Mouse (Mus musculus): ENCODE measurements around the gene Atp23. TPM values are rescaled to one million over a fixed set of nuclear protein-coding genes. Genes with fewer than 3 reads are reported as not detected.

Atp23 gene
- polyA plus RNA-seq, 1 experiment from 2014 or later, result 10.3 TPM

- H3K36me3 ChIP-seq (ENCODE audit: control insufficient read depth, insufficient read depth, low read length), result no peaks in the 10 kb centered on the region
- peak overlapping the region; percentile 27 for H3K4me2 ChIP-seq (replicated peaks; ENCODE audit: low read depth)
- ATAC-seq (ENCODE audit: low FRiP score, low TSS enrichment), result peak; percentile 73
- peak overlapping the region; percentile 99 for H3K27ac ChIP-seq (replicated peaks)
- H3K27me3 ChIP-seq (ENCODE audit: control insufficient read depth, insufficient read depth, low read length), result no peaks in the 10 kb centered on the region
- H3K4me3 ChIP-seq (ENCODE audit: low read depth, low read length), result no peak overlapping the region
- H3K9me3 ChIP-seq (ENCODE audit: control insufficient read depth, low read length), result no peaks in the 10 kb centered on the region
- peak; percentile 78 for DNase-seq (ENCODE audit: low spot score)
- 21% methylated on average over 15 of the region's 15 CpGs for WGBS
- H3K9ac ChIP-seq (ENCODE audit: low read length), result peak overlapping the region; percentile 55
- TF ChIP-seq CTCF (IDR thresholded peaks at IDR 0.05; ENCODE audit: low read depth), result no peak
- TF ChIP-seq EP300 (optimal IDR thresholded peaks at IDR 0.05), result no peak
- peaks cover 38% of the 10 kb centered on the region for H3K4me1 ChIP-seq (replicated peaks; ENCODE audit: control insufficient read depth, insufficient read depth)
Measured at GRCm38 (mm10) chr10:126930270-126931121, 29.3 kb upstream of the Atp23 start.

DNA sequence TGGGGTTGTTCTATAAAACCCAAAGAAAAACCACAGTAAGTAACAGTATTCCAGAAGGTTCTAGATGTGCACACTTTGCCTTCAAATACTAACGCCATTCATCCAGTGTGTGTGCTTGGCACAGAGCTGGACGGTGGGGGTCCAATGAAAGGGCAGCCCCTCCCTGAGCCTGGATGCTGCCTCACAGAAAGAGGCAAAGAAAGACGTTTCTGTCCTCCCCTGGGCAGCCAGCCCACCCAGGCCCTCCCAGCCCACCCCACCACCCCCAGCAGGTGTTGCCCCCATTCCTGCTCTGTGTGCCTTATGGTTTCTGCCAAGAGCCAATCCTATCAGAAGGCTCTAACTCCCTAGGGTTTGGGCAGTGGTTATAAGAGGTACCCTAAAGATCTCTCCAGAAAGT, 28.4 kb upstream of the Atp23 start:
- Histone ChIP-seq H3K9me3 (ENCODE audit: control insufficient read depth, low read length) (no peaks in the 10 kb centered on the region), H3K4me3 (ENCODE audit: low read depth, low read length) (no peak overlapping the region), H3K4me2 (replicated peaks; ENCODE audit: low read depth) (peak overlapping the region; percentile 91; the same call in 1 of the 2 replicates), H3K36me3 (ENCODE audit: control insufficient read depth, insufficient read depth, low read length) (no peaks in the 10 kb centered on the region), H3K9ac (ENCODE audit: low read length) (peak overlapping the region; percentile 83), H3K4me1 (replicated peaks; ENCODE audit: control insufficient read depth, insufficient read depth) (peaks cover 29% of the 10 kb centered on the region), H3K27ac (replicated peaks) (peak overlapping the region; percentile 99), H3K27me3 (ENCODE audit: control insufficient read depth, insufficient read depth, low read length) (no peaks in the 10 kb centered on the region)
- DNase-seq (ENCODE audit: low spot score) (no peak), ATAC-seq (ENCODE audit: low FRiP score, low TSS enrichment) (no peak)
- WGBS, result 34% methylated on average over 3 of the region's 3 CpGs
- TF ChIP-seq CTCF (IDR thresholded peaks at IDR 0.05; ENCODE audit: low read depth) (no peak), EP300 (optimal IDR thresholded peaks at IDR 0.05) (no peak)

GRCm38 (mm10) chr10:126928819-126929206, 27.7 kb upstream of the Atp23 start:
- Histone ChIP-seq H3K9ac (ENCODE audit: low read length) (peak overlapping the region; percentile 83), H3K27me3 (ENCODE audit: control insufficient read depth, insufficient read depth, low read length) (no peaks in the 10 kb centered on the region), H3K4me3 (ENCODE audit: low read depth, low read length) (peak overlapping the region; percentile 53), H3K36me3 (ENCODE audit: control insufficient read depth, insufficient read depth, low read length) (no peaks in the 10 kb centered on the region), H3K4me2 (replicated peaks; ENCODE audit: low read depth) (peak overlapping the region; percentile 91), H3K27ac (replicated peaks) (peak overlapping the region; percentile 99), H3K9me3 (ENCODE audit: control insufficient read depth, low read length) (no peaks in the 10 kb centered on the region), H3K4me1 (replicated peaks; ENCODE audit: control insufficient read depth, insufficient read depth) (peaks cover 29% of the 10 kb centered on the region)
- TF ChIP-seq EP300 (optimal IDR thresholded peaks at IDR 0.05) (no peak), CTCF (IDR thresholded peaks at IDR 0.05; ENCODE audit: low read depth) (no peak)
- WGBS, result 11% methylated on average over 12 of the region's 12 CpGs
- DNase-seq (ENCODE audit: low spot score), result no peak
- peak; percentile 22; the same call in 1 of the 2 replicates for ATAC-seq (ENCODE audit: low FRiP score, low TSS enrichment)

DNA sequence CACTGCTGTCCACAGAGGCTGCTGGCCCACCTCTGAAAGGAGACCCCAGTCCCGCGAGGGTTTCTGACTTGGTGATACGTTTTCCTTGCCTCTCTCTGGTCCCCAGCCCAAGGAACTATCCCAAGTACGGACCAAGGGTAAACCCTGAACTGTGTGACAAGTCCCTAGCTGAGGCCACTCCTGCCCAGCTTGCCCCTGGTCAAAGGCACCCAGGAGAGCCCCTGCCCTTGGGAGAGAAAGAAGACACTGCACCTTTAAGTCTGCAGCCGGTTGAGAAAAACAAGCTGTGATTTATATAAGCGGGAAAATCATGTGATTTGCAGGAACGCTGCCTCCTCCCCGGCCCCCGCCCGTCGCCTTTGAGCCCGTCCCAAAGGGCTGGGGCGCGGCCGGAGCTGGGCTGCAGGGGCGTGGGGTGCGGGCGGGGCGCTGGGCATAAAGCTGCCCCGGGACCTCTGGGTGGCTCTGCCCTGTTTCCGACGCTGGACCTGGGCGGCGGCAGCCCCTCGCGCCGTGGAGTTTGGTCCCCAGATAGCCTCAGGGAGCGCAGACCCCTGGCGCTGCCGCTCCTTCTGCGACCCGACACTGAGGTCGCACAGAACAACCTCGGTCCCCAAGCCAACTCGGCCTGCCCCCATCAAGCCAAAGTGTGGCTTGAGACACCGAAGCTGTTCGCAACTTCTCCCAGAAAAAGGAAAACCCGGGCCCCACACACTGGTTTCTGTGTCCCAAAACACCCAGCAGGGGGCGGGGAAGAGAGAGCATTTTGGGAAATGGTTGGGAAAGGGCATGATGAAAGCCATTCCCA, 27.1 kb upstream of the Atp23 start:
- DNase-seq (ENCODE audit: low spot score), result peak; percentile 91
- Histone ChIP-seq H3K9me3 (ENCODE audit: control insufficient read depth, low read length) (no peaks in the 10 kb centered on the region), H3K36me3 (ENCODE audit: control insufficient read depth, insufficient read depth, low read length) (no peaks in the 10 kb centered on the region), H3K27me3 (ENCODE audit: control insufficient read depth, insufficient read depth, low read length) (no peaks in the 10 kb centered on the region), H3K4me1 (replicated peaks; ENCODE audit: control insufficient read depth, insufficient read depth) (peaks cover 29% of the 10 kb centered on the region), H3K27ac (replicated peaks) (peak overlapping the region; percentile 99), H3K9ac (ENCODE audit: low read length) (peak overlapping the region; percentile 83), H3K4me2 (replicated peaks; ENCODE audit: low read depth) (peak overlapping the region; percentile 91), H3K4me3 (ENCODE audit: low read depth, low read length) (peak overlapping the region; percentile 53)
- WGBS, result 1% methylated on average over 39 of the region's 39 CpGs
- peak; percentile 81 for TF ChIP-seq CTCF (IDR thresholded peaks at IDR 0.05; ENCODE audit: low read depth)
- TF ChIP-seq EP300 (optimal IDR thresholded peaks at IDR 0.05), result no peak
- peak; percentile 88 for ATAC-seq (ENCODE audit: low FRiP score, low TSS enrichment)

DNA sequence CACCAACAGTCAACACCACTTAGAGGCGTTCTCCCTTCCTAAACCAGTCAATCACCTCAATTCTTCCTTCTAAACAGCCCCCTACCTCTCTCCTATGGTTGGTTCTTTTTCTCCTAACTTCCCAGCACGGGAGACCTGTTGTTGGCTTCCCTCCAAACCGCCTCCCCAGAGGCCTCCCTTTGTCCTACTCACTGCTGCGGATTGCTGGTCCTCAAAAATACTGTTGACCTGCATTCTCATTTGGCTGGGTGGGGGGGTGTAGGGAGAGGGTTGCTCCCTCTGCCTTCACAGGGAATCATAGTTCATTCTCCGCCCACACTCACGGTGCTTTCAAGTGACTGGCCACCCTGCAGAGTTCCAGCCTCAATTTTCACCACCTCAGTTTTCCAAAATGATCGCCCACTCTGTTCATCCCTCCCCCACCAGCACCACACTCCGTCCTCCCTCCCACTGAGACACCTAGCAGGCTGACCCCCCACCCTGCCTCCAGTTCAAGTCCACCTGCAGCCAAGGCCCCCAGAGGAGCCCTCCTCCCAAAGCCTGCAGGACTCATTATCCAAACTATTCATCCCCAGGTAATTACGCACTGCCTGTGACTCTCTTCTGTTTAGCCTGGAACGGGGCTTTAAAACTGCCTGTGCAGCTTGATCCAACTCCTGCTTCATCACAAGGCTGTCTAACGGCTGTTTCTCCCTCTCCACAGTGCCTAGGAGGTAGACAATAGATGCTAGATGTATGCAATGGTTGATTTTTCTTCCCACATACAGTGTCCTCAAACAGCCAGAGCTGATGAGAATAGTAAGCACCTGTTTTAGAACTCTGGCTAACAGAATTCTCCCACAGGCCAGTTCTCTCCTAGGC, 26.2 kb upstream of the Atp23 start:
- H3K4me2 ChIP-seq (replicated peaks; ENCODE audit: low read depth), result peak overlapping the region; percentile 91
- H3K4me1 ChIP-seq (replicated peaks; ENCODE audit: control insufficient read depth, insufficient read depth), result peaks cover 29% of the 10 kb centered on the region
- TF ChIP-seq EP300 (optimal IDR thresholded peaks at IDR 0.05) (no peak), CTCF (IDR thresholded peaks at IDR 0.05; ENCODE audit: low read depth) (no peak)
- DNase-seq (ENCODE audit: low spot score) (peak; percentile 61), ATAC-seq (ENCODE audit: low FRiP score, low TSS enrichment) (no peak)
- H3K36me3 ChIP-seq (ENCODE audit: control insufficient read depth, insufficient read depth, low read length), result no peaks in the 10 kb centered on the region
- H3K9ac ChIP-seq (ENCODE audit: low read length), result peak overlapping the region; percentile 83
- H3K27ac ChIP-seq (replicated peaks), result peak overlapping the region; percentile 99
- no peaks in the 10 kb centered on the region for H3K27me3 ChIP-seq (ENCODE audit: control insufficient read depth, insufficient read depth, low read length)
- WGBS, result 28% methylated on average over 11 of the region's 11 CpGs
- no peaks in the 10 kb centered on the region for H3K9me3 ChIP-seq (ENCODE audit: control insufficient read depth, low read length)
- peak overlapping the region; percentile 53 for H3K4me3 ChIP-seq (ENCODE audit: low read depth, low read length)
